In the genomic region with DNA sequence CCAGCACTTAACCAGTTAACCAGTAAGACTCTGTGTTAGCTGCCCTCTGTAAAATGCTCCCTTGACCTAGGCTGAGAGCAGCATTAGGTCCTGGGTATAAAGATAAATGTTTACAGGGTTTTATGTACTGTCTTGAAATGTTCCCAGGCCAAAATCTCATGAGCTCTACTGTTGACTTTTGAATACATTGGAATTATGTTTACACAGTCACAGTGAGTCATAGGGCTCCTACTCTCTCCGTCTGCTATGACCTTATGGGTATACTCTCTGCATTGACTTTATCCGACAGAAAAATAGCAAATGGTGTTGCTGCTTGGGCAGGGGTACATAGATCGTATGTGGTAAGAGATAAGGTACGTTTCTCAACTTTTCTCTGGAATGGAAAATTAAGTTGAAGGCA, we compare ENCODE assay signal across 21 mouse cellular contexts.
"Had no signal": no experiment of that assay in that cellular context is flagged by ENCODE, and none has a peak within 500 bp of the region (broad histone marks: within the 10 kb centered on the region; RNA-seq: fewer than 3 reads in every experiment).

No protein-coding gene starts in this region.

- H3K9ac ChIP-seq: liver, embryonic 13.5 days; liver, embryonic 15.5 days; lung, embryonic 15.5 days; midbrain, embryonic 12.5 days; neural tube, embryonic 13.5 days; neural tube, embryonic 15.5 days had no signal

- H3K4me1 ChIP-seq: liver, embryonic 13.5 days; liver, embryonic 15.5 days; lung, embryonic 15.5 days; midbrain, embryonic 10.5 days; midbrain, embryonic 12.5 days; neural tube, embryonic 13.5 days; neural tube, embryonic 15.5 days had no signal

- ATAC-seq: midbrain, embryonic 16.5 days had no signal

- DNase-seq: liver, embryonic 13.5 days; lung, adult 2 months; lung, postnatal 10 days; midbrain, embryonic 14.5 days; retina, postnatal 1 day; right cerebral cortex, adult 18-20 months; right cerebral cortex, postnatal 25 days; right cerebral cortex, postnatal 4 days; spleen, adult 18-20 months; thymus, adult 18-20 months; thymus, postnatal 14 days; thymus, postnatal 36 days had no signal

- H3K27me3 ChIP-seq: liver, embryonic 13.5 days; liver, embryonic 15.5 days; lung, embryonic 15.5 days; midbrain, embryonic 12.5 days; neural tube, embryonic 13.5 days; neural tube, embryonic 15.5 days had no signal

- H3K4me3 ChIP-seq: liver, embryonic 13.5 days; liver, embryonic 15.5 days; lung, embryonic 15.5 days; midbrain, embryonic 10.5 days; midbrain, embryonic 12.5 days; myocyte; neural tube, embryonic 13.5 days; neural tube, embryonic 15.5 days had no signal

- H3K9me3 ChIP-seq: liver, embryonic 13.5 days; liver, embryonic 15.5 days; lung, embryonic 15.5 days; midbrain, embryonic 10.5 days; midbrain, embryonic 12.5 days; neural tube, embryonic 13.5 days; neural tube, embryonic 15.5 days had no signal

- H3K4me2 ChIP-seq: liver, embryonic 13.5 days; liver, embryonic 15.5 days; lung, embryonic 15.5 days; midbrain, embryonic 12.5 days; neural tube, embryonic 13.5 days; neural tube, embryonic 15.5 days had no signal

- H3K27ac ChIP-seq: liver, embryonic 13.5 days; liver, embryonic 15.5 days; lung, embryonic 15.5 days; macrophage; midbrain, embryonic 10.5 days; midbrain, embryonic 12.5 days; neural tube, embryonic 13.5 days; neural tube, embryonic 15.5 days had no signal

- H3K36me3 ChIP-seq: liver, embryonic 13.5 days; liver, embryonic 15.5 days; lung, embryonic 15.5 days; midbrain, embryonic 10.5 days; midbrain, embryonic 12.5 days; neural tube, embryonic 13.5 days; neural tube, embryonic 15.5 days had no signal
